Mouse (Mus musculus) embryonic fibroblast, embryonic 13.5 days (primary cell): Measurements from ENCODE around the gene Amotl2. TPM values are rescaled to one million over a fixed set of nuclear protein-coding genes. Genes with fewer than 3 reads are reported as not detected.

ENCODE experiments used
- H3K27ac ChIP-seq: 2 replicates; pipeline ENCODE4 v1.5.1; 2012; ENCODE audit warnings: low read length, control low read depth, inconsistent platforms; ENCODE audit not compliant: insufficient read depth
- H3K4me1 ChIP-seq: 2 replicates; pipeline ENCODE4 v1.6.1; 2011; ENCODE audit warnings: low read length; ENCODE audit not compliant: control insufficient read depth, insufficient read depth
- H3K4me3 ChIP-seq: 2 replicates; pipeline ENCODE4 v1.5.1; 2011; ENCODE audit warnings: mild to moderate bottlenecking, control low read depth, low read length; ENCODE audit not compliant: insufficient read depth
- CTCF ChIP-seq: IDR thresholded peaks from 2 replicates; pipeline ENCODE4 v1.5.1; 2011; ENCODE audit warnings: mild to moderate bottlenecking, control low read depth, low read length, moderate library complexity, borderline replicate concordance; ENCODE audit not compliant: insufficient read depth
- POLR2A ChIP-seq: IDR thresholded peaks from 2 replicates; pipeline ENCODE4 v1.6.1; 2011; ENCODE audit warnings: low read depth, mild to moderate bottlenecking, control low read depth, low read length, moderate library complexity
- polyA plus RNA-seq: library from polyadenylated mRNA; stranded (reverse); fragments of >200 nt; gene quantifications from 2 replicates; pipeline ENCODE4 v1.2.4, GENCODE M21; 2011; ENCODE audit warnings: low read depth; ENCODE audit not compliant: missing spikeins, insufficient read length

Amotl2 gene
- polyA plus RNA-seq, 1 experiment = 135 TPM

DNA sequence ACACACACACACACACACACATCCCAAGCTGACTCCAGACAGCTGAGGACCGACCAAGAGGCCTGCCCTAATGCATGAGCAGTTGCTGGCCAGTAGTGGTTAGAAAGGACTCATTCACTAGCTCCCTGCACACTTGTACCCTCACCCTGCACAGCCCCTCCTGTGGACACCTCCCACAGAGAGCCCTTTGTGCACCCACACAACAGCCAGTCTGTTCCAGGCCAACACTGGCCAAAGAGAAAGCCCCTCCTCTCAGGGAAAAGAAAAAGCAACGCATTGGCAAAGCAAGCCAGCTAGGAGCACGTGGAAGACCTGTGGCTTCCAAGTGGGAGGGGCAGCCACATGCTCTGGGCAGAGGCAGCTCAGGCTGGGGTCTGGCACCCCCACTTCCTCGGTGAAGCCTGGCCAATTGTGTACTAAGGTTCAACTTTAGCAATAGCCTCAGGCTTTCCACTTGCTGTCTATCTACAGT lies 7.6 kb downstream of the Amotl2 start:
- H3K4me1 ChIP-seq = peaks cover 33% of the 10 kb centered on the region
- peak overlapping the region; percentile 96 for H3K27ac ChIP-seq
- TF ChIP-seq CTCF = no peak
- peak; percentile 27; the same call in 1 of the 2 replicates for TF ChIP-seq POLR2A
- no peak overlapping the region for H3K4me3 ChIP-seq

DNA sequence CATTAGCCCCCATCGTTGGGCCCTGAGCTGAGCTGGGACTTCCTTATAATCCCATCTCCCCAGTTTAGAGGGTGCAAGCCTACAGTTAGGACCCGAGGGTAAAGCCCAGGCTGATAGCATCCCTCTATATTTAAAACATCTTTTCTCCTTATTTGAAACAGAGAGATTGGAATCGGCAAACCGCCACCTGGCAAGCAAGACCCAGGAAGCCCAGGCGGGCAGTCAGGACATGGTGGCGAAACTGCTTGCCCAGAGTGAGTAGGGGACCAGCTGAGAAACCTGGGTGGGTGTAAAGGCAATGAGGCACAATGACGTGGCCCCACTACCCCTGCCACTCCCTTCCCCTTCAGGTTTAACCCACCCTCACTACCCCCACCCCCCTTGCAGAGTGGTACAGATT lies 8.5 kb downstream of the Amotl2 start:
- Histone ChIP-seq H3K4me1 (peaks cover 36% of the 10 kb centered on the region), H3K27ac (peak overlapping the region; percentile 96), H3K4me3 (no peak overlapping the region)
- TF ChIP-seq CTCF (no peak), POLR2A (no peak; the same call in 1 of the 2 replicates)

DNA sequence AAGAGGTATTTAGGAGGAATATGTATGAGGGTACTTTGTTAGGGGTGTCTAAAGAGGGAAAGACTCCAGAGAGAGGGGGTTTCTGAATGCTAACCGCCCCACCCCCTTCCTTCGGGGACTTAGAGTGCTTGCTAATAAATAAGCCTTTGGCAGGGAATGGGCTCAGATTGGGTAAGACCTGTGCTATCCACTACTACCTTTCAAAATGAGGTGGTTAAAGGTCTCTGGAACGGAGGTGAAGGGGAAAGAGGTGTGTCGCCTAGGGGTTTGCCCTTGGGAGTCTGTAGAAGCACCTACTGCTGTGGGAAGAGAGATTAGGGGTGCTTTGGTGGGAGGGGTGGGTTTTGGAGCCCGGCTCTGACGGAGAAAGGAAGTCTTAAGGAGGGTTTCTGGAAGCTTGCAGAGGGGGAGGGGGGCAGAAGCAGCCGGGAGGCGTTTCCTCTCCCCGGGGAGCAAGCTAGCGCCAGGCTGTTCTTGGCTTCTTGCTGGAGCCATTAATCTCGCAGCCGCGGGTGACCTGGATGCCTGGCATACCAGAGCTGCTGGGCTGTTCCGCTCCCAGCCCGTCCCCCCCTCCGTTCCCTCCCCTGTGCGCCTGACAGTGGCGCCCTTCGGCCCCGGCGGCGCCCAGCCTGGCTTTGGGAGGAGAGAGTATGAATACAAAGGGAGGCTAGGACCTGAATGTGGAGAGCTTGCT lies 9.6 kb downstream of the Amotl2 start:
- Histone ChIP-seq H3K27ac (peak overlapping the region; percentile 96), H3K4me1 (peaks cover 43% of the 10 kb centered on the region), H3K4me3 (no peak overlapping the region)
- TF ChIP-seq CTCF = no peak
- TF ChIP-seq POLR2A = no peak; the same call in 1 of the 2 replicates

DNA sequence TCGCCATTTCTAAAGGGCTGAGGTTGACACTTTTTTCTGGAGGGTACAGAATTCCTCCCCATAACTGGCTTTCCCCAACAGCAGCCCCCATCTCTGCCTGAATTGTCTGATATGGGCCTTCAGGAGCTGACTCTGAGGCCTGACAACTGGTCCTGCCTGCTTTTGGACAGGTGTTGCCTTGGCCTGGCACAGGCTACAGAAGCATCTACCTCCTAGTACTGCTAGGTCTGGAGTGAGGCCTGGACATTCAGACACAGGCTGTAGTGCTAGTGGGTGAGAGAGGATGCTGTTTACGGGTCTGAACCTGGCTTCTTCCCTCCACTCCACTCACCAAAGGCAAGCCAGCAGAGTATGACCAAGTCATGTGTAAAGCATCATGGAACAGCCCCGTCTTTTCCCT lies 10.3 kb downstream of the Amotl2 start:
- no peak overlapping the region for H3K4me3 ChIP-seq
- TF ChIP-seq CTCF = no peak
- no peak for TF ChIP-seq POLR2A
- peak overlapping the region; percentile 88 for H3K27ac ChIP-seq
- H3K4me1 ChIP-seq = peaks cover 43% of the 10 kb centered on the region

DNA sequence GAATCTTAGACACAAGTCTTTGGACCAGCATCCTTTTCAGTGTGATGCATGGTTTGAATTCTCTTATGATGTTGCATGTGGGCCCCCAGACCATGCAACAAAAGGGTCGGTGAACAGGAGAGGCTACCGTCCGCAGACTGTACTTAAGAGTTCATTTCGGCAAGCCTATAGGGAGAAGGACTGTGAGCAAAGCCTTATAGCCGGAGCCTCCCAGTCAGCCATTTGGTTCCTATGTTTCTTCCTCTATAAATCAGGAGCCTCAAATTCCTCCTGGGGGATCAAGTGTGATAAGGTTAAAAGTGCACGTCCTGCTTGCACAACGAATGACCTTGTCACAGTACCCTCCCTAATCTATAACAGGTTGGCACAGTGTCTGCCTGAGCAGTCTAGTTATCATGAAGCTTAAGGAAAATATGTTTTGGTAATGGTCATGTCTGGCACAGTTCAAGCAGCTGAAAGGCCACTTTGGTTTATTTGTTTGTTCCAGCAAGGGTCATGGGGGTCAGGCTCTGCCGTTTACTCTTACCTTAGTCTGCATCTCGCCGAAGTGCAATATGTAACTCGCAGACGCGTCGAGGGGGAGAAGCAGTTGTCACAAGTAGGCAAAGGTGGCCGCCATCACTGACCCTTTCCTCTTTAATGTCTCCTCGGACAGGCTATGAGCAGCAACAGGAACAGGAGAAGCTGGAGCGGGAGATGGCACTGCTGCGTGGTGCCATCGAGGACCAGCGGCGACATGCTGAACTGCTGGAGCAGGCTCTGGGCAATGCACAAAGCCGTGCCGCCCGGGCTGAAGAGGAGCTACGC lies 11.4 kb downstream of the Amotl2 start:
- Histone ChIP-seq H3K4me1 (peaks cover 46% of the 10 kb centered on the region), H3K4me3 (no peak overlapping the region), H3K27ac (peak overlapping the region; percentile 88)
- TF ChIP-seq POLR2A (no peak; the same call in none of the 2 replicates), CTCF (no peak)

DNA sequence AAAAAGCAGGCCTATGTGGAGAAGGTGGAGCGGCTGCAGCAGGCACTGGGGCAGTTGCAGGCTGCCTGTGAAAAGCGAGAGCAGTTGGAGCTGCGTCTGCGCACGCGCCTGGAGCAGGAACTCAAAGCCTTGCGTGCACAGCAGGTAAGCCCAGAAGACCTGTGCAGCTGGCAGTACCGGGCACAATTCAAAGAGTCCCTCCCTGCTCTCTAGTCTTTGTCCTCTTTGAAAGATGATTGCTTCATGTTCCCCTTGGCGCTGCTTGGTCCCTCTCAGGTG lies 11.9 kb downstream of the Amotl2 start:
- Histone ChIP-seq H3K4me3 (no peak overlapping the region), H3K4me1 (peaks cover 42% of the 10 kb centered on the region), H3K27ac (peak overlapping the region; percentile 88)
- TF ChIP-seq POLR2A = no peak
- TF ChIP-seq CTCF = no peak

DNA sequence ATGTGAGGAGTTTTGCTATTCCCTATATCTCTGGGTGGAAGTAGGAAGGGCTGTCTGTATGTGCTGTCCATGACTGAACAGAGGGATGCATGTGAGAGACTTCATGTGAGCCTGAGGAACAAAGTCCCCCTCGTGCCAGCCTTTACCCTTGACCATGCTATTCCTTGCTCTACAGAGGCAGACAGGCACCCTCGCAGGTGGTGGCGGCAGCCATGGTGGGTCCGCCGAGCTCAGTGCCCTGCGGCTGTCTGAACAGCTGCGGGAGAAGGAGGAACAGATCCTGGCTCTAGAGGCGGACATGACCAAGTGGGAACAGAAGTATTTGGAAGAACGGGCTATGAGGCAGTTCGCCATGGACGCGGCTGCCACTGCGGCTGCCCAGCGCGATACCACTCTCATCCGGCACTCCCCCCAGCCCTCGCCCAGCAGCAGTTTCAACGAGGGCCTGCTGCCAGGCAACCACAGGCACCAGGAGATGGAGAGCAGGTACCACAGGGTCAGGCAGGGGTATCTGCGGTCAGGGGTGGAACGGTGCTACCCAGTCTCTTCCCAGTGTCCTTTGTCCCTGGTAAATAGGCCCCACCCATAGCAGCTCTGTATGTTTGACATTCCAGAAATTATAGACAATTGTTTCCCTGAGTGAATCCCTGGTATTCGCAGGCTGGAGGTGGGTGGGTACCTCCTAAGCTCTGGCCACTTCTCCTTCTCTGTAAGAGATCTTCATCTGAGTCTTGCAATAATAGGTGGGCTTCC lies 12.8 kb downstream of the Amotl2 start:
- TF ChIP-seq POLR2A (no peak; the same call in 1 of the 2 replicates), CTCF (no peak)
- H3K27ac ChIP-seq = peak overlapping the region; percentile 88
- H3K4me3 ChIP-seq = no peak overlapping the region
- H3K4me1 ChIP-seq = peaks cover 38% of the 10 kb centered on the region

DNA sequence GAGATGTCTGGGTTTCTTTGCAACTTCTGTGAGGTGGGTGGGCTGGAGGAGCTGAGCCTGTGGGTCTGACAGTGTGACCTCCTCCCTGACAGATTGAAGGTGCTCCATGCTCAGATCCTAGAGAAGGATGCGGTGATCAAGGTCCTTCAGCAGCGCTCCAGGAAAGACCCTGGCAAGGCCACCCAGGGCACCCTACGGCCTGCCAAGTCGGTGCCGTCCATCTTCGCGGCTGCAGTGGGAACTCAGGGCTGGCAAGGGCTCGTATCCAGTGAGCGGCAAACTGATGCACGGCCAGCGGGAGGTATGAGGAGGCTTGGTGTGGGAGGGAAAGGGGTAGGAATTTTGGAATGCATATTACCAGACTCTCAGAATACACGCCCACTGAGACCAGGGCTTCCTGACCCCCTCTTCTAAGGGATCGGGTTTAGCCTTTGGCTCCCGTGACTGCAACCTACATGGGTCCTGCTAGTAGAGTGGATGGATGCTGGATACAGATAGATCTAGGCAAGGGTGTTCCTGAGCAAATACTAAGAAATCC lies 13.5 kb downstream of the Amotl2 start:
- peaks cover 34% of the 10 kb centered on the region for H3K4me1 ChIP-seq
- TF ChIP-seq POLR2A (no peak), CTCF (no peak)
- H3K4me3 ChIP-seq = no peak overlapping the region
- H3K27ac ChIP-seq = peak overlapping the region; percentile 88

DNA sequence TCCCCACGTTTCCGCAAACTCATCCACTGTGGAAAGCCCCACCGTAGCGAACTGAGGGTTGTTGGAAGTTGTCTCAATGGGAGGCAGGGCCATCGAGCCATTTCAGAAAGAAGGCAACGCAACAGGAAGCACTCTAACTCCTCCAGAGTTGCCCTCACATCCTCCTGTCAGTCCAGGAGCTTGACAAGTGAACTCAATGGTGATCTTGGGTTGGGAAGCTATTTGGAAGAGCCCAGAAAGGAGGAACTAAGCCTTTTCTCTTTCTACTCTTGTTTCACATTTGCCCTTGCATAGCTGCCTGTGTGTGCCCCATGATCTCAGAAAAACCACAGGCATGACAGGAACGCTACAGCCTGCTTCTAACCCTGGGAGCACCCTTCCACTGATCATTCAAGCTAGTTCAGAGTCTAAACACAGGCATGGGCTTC lies 14.6 kb downstream of the Amotl2 start:
- H3K27ac ChIP-seq = peak overlapping the region; percentile 88

DNA sequence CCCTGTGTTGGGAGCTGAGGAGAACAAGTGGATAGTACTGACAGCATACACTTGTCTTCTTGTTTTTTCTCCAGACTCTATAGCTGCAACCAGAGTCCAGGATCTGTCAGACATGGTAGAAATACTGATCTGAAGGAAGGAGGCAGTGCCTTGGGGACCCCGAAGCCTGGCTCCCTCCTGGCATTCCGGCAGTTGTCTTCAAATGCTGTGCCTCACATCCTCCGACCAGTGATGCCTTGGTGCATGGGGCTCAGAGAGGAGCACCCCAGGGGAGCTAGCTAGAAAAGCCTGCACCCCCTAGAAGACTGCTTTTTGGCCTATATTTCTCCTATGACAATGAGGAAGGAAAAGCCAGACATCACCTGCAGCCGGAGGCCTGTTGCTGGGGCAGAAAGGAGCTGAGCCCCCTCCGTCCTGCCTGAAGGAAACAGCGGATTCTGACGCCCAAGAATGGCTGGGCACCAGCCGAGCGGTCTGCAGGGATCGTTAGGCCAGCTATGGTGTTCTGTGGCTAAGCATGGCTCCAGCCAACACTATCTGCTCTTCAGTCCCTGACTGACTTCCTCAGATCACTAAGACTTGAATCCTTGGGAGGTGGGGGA lies 15.2 kb downstream of the Amotl2 start:
- Histone ChIP-seq H3K27ac (peak overlapping the region; percentile 88), H3K4me1 (peaks cover 34% of the 10 kb centered on the region), H3K4me3 (no peak overlapping the region)
- TF ChIP-seq POLR2A (no peak), CTCF (no peak)

More for the DNA sequence above, 14.6 kb downstream of the Amotl2 start:
- H3K4me1 ChIP-seq = peaks cover 34% of the 10 kb centered on the region
- TF ChIP-seq POLR2A = no peak
- TF ChIP-seq CTCF = no peak
- H3K4me3 ChIP-seq = no peak overlapping the region
